Comparison of ENCODE assay signal across 7 mouse cellular contexts in genomic region chr9:30942512-30943313, GRCm38 (mm10). TPM values are rescaled to one million over a fixed set of nuclear protein-coding genes. Genes with fewer than 3 reads are reported as not detected.
DNase-seq lines count a peak whose midpoint lies in the region; ATAC-seq lines count a peak whose summit lies in the region.

TSS of gene Adamts8 (plus strand) at chr9:30942562.

- peaks cover 20% of the 10 kb centered on the region for H3K4me1 ChIP-seq in embryonic facial prominence, embryonic 13.5 days
- H3K4me1 ChIP-seq in midbrain, embryonic 13.5 days (replicated peaks) = peaks cover 14% of the 10 kb centered on the region

- H3K27ac ChIP-seq in embryonic facial prominence, embryonic 13.5 days = no peak within 1 kb of the TSS
- 0 out of 2 replicates have a peak within 1 kb of the TSS, but pooled peaks have one; percentile 14 for H3K27ac ChIP-seq in midbrain, embryonic 13.5 days

- no peaks in the 10 kb centered on the region for H3K36me3 ChIP-seq in embryonic facial prominence, embryonic 13.5 days
- no peaks in the 10 kb centered on the region for H3K36me3 ChIP-seq in midbrain, embryonic 13.5 days

- intact Hi-C loops in heart, postnatal 10 days (cut with DNase I) = loop anchor here (5.0 kb wide), 1 partner anchor 85 kb away; no protein-coding TSS in a partner anchor

- peak within 1 kb of the TSS; percentile 73 for H3K9ac ChIP-seq in embryonic facial prominence, embryonic 13.5 days
- peak within 1 kb of the TSS; percentile 76 for H3K9ac ChIP-seq in midbrain, embryonic 13.5 days (replicated peaks)

- peak within 1 kb of the TSS; percentile 100 for H3K4me2 ChIP-seq in embryonic facial prominence, embryonic 13.5 days
- peak within 1 kb of the TSS; percentile 98 for H3K4me2 ChIP-seq in midbrain, embryonic 13.5 days (replicated peaks)

- ATAC-seq in embryonic facial prominence, embryonic 13.5 days (ENCODE audit: insufficient number of reproducible peaks, insufficient read depth, low FRiP score, low TSS enrichment, low read depth) = peak; percentile 58
- peak; percentile 89 for ATAC-seq in midbrain, embryonic 13.5 days

- H3K4me3 ChIP-seq in embryonic facial prominence, embryonic 13.5 days = peak within 1 kb of the TSS; percentile 63
- H3K4me3 ChIP-seq in midbrain, embryonic 13.5 days (replicated peaks) = peak within 1 kb of the TSS; percentile 71

- H3K9me3 ChIP-seq in embryonic facial prominence, embryonic 13.5 days = no peaks in the 10 kb centered on the region
- no peaks in the 10 kb centered on the region for H3K9me3 ChIP-seq in midbrain, embryonic 13.5 days

- peak; percentile 49 for DNase-seq in thymus, postnatal 4 days
- no peak for DNase-seq in thymus, adult 18-20 months
- DNase-seq in heart, postnatal 10 days = peak; percentile 61 to 69
- DNase-seq in left cerebral cortex, adult 8-10 months (ENCODE audit: low spot score in 2 of 2) = peak; percentile 22 to 25
- peak; percentile 47 for DNase-seq in yolk sac, embryonic 10.5 days (ENCODE audit: low spot score)

- under 1% methylated on average over 89 of the region's 96 CpGs for WGBS in embryonic facial prominence, embryonic 13.5 days
- WGBS in midbrain, embryonic 13.5 days = under 1% methylated on average over 95 of the region's 96 CpGs

- peaks cover 72% of the 10 kb centered on the region for H3K27me3 ChIP-seq in embryonic facial prominence, embryonic 13.5 days
- peaks cover 48% of the 10 kb centered on the region for H3K27me3 ChIP-seq in midbrain, embryonic 13.5 days

RNA-seq across cellular contexts. Expression of gene Adamts8, which starts in this region (rescaled TPM):
- 1.8 and 2.0 TPM in 2 replicates for polyA plus RNA-seq in embryonic facial prominence, embryonic 13.5 days (2015; fragmentation: Nextera tagmentation; extraction: Ambion mirVana)
- total RNA-seq in heart, postnatal 10 days (2021) = 10 to 100 TPM in 1 of 2 experiments, 1 to 10 TPM in 1; 8.1 to 16.1 TPM
- 1 to 10 TPM; 2.9 to 3.8 (median 3.0) TPM for total RNA-seq in left cerebral cortex, adult 8-10 months (2022)
- polyA plus RNA-seq in midbrain, embryonic 13.5 days (2015; fragmentation: Nextera tagmentation; extraction: Ambion mirVana) = 0.66 and 0.96 TPM in 2 replicates

Comparison
In these comparisons a context has a peak if more than half of its experiments do, and no peak if none do; other contexts are left out.
1. DNase-seq: peak in thymus, postnatal 4 days (single experiment), heart, postnatal 10 days (2 of 2), left cerebral cortex, adult 8-10 months (2 of 2) and yolk sac, embryonic 10.5 days (single experiment); none in thymus, adult 18-20 months (0 of 2).
2. Peak in ATAC-seq, H3K4me3 ChIP-seq, H3K27ac ChIP-seq, H3K9ac ChIP-seq and H3K4me2 ChIP-seq in midbrain, embryonic 13.5 days; RNA of the gene not detected or under 1 TPM.